Mouse (Mus musculus): ENCODE data around the gene Slc30a2.

- no peak for TF ChIP-seq POLR2A (IDR thresholded peaks at IDR 0.05; ENCODE audit: insufficient read length, low read depth)
- no peak for TF ChIP-seq USF1 (IDR thresholded peaks at IDR 0.05; ENCODE audit: low read depth)
- no peak for TF ChIP-seq TCF12 (IDR thresholded peaks at IDR 0.05; ENCODE audit: insufficient read depth, poor library complexity, severe bottlenecking)
- TF ChIP-seq MYOD1 (IDR thresholded peaks at IDR 0.05; ENCODE audit: control insufficient read depth in 1 of 3, insufficient read length in 2 of 3, low read depth in 2 of 3), result no peak
- TF ChIP-seq MAX (IDR thresholded peaks at IDR 0.05; ENCODE audit: low read depth), result no peak
- TF ChIP-seq CEBPB (IDR thresholded peaks at IDR 0.05; ENCODE audit: insufficient read depth, poor library complexity, severe bottlenecking), result no peak
- no peak for TF ChIP-seq POLR2AphosphoS2 (IDR thresholded peaks at IDR 0.05; ENCODE audit: insufficient read length, low read depth)
These were observed 44.1 kb upstream of the Slc30a2 start for GRCm38 (mm10) chr4:134298626-134299497.

Data from myocyte (in vitro differentiated cells).